Mouse (Mus musculus) brain, embryonic 14.5 days (tissue): ENCODE measurements at regions not wholly inside any gene's neighbourhood (a gene's known extent, or its start where the extent isn't known, plus 50 kb on each side); places are given as distances from the start of the nearest gene placed in this dataset.
A peak's percentile ranks its signal among the peaks of the same experiment; 100 is the strongest.

ENCODE experiments used
- DNase-seq: peaks from one replicate; pipeline ENCODE4 v3.0.0-alpha.2; 2011; ENCODE audit warnings: low read depth
- CTCF ChIP-seq: fragments of 200-500 bp; IDR thresholded peaks from 2 replicates; pipeline ENCODE4 v1.5.1; 2012; ENCODE audit warnings: inconsistent platforms, mild to moderate bottlenecking, moderate library complexity, borderline replicate concordance; ENCODE audit not compliant: insufficient read depth, insufficient read length; ENCODE audit errors: extremely low read depth
- POLR2A ChIP-seq: fragments of 200-500 bp; IDR thresholded peaks from 2 replicates; pipeline ENCODE4 v1.6.1; 2012; ENCODE audit warnings: mild to moderate bottlenecking, inconsistent platforms, borderline replicate concordance; ENCODE audit not compliant: poor library complexity, insufficient read depth, insufficient read length, severe bottlenecking; ENCODE audit errors: extremely low read depth

GRCm38 (mm10) chr17:44370966-44371465 is 182.6 kb downstream of the Clic5 start:
- TF ChIP-seq CTCF (no peak), POLR2A (no peak)
- no peak for DNase-seq

DNA sequence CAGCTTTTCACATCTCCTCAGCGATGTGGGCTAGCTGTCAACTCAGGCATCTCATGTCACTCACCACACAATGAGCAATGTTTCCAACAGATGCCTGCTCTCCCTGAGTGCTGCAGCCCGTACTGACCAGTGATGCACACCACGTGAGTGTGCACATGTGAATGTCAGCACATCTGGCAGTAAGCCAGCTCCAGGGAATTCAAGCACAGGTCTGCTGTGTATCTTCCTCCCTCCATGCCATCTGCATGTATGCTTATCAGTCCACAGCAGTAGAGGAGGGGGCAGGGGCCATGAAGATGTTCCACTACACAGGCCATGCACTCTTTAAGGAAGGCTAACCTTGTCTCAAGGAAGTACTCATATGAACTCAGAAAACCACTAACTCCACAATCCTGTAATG is 183.2 kb downstream of the Clic5 start:
- TF ChIP-seq CTCF (no peak), POLR2A (no peak)
- peak; percentile 6 for DNase-seq

DNA sequence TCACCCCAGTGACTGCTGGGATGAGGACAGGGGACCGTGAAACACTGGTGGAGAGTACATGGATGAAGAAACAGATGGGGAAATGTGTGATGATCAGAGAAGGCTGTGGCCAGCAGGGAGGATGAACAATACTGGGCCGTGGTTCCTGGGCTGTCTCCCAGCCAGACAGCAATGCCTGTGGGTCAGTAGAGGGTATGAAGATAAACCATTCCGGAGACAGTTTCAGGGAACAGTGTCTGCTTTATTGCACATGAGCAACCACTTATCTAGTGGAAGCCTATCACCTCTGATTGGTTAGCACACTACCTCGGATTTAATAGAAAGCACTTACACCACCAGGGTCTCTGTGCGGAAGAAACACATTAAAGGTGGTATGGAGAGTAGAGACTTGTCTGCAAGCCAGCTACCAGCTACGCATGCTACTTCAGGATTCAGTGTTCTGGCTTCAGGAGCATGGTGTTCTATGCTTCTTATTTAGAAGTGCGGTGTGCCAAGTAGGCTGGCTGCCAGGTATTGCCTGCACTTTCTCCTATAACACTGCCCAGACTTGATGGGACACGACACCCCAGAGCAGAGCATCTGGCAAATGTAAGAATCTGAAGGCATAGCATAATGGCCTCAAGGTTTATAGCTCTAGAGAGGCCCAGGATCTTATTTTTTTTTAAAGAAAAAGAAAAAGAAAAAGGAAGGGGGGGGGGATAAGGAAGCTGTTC is 185.5 kb downstream of the Clic5 start:
- no peak for TF ChIP-seq POLR2A
- TF ChIP-seq CTCF: no peak
- DNase-seq: peak; percentile 54

DNA sequence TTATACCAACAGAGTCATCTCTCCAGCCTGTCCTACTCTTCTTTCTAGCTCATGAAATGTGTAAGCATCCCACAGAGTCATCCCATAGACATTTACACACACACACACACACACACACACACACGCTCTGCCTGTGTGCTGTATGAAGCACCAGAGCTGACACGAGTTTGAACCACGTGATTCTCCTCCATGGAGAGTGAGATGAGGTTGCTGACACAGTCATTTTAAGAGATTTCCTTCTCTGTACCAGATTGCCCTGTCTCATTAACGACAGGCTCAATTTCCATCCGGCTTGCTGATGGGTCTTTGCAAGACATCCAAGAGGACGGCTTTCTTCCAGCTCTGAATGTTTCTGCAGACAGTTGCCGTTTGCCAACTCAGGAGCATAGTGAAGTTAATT is 190.0 kb downstream of the Clic5 start:
- no peak for TF ChIP-seq CTCF
- no peak for TF ChIP-seq POLR2A
- peak; percentile 38 for DNase-seq

DNA sequence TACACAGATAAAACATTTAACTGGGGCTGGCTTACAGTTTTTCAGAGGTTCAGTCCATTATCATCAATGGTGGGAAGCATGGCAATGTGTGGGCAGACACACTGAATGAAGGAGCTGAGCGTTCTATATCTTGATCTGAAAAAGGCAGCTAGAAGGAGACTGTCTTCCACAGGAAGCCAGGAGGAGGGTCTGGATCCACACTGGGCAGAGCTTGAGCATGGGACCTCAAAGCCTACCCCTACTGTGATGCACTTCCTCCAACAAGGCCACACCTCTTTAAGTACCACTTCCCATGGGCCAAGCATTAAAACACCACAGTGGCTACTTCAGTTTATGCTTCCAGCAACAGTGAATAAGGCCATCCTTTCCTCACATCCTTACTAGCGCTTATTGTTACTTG is 200.5 kb downstream of the Clic5 start:
- no peak for DNase-seq
- no peak for TF ChIP-seq CTCF
- TF ChIP-seq POLR2A: no peak

- DNase-seq: peak; percentile 90
- TF ChIP-seq POLR2A (no peak), CTCF (no peak)
These were observed 209.4 kb downstream of the Clic5 start for GRCm38 (mm10) chr17:44397829-44398228.

DNA sequence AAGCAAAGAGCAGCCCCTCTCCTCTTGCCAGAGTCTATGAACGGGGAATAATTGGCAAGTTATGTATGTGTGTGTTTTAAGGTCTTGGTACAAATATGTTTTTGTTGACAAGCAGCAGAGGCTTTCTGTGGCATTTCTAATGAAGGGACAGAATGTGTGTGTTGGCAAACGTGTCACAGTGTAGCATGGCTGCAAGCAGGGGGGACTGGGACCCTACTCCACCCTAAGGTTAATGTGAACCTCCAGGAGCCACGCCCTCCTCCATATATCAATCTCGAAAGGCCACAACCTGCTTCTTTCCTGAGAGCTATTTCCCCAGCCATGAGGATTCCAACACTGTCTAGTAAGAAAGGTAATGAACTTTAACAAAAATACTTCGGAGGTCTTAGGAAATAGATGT is 209.8 kb downstream of the Clic5 start:
- TF ChIP-seq POLR2A: no peak
- TF ChIP-seq CTCF: no peak
- DNase-seq: no peak

GRCm38 (mm10) chr17:44404923-44405322 is 216.5 kb downstream of the Clic5 start:
- TF ChIP-seq POLR2A: no peak
- TF ChIP-seq CTCF: no peak
- DNase-seq: no peak

DNA sequence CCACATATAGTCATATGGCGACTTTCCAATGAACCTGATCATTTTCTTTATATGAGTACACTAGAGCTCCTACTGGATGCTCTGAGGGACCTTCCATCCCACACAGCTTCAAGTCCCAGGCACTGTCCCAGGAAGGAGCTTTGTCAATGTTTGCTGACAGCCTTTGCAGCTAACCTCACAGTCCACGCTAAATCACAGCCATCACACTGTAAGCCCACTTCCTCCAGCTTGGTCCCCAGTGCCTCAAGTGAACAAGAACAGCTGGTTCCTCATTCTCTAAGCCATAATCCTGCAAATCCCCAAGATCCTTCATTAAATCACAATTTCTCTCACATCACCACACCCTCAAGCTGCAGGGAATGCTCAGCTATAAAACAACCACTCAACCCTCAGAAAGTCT is 222.6 kb downstream of the Clic5 start:
- DNase-seq: no peak
- TF ChIP-seq CTCF (no peak), POLR2A (no peak)

DNA sequence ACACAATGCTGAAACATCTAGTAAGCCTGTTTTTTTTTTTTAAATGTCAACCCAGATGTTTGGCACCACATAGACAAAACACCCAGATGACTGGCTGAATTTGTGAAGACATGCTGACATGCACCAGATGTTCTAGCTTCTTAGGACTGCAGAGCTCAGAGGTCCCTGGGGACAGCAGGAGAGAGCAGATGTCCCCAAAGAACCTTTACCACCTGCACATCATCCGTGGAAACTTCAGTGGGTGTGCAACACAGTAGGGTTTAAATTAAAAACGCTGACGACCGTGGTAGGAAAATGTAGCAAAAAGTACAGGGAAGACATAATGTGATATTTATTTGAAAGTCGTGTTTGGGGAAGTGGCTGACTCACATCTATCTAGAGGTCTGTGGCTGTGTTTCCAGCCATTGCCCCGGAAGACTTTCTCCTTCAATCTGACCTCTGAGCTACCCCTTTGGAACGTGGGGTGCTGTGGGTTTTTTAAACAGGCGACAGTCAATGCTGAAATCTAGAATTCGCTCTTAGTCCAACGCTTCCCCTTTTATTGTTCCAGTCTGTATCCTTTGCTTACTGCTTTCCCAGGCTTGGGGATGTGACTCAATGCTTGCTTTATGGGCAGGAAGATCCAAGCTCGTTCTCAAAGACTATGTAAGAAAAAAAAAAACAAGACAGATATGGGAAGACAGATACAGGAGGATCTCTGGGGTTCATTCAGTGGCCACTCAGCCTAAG is 230.5 kb downstream of the Clic5 start:
- TF ChIP-seq POLR2A: no peak
- no peak for TF ChIP-seq CTCF
- no peak for DNase-seq

- DNase-seq: no peak
- TF ChIP-seq CTCF: no peak
- TF ChIP-seq POLR2A: no peak
These were observed 231.0 kb downstream of the Clic5 start for GRCm38 (mm10) chr17:44419405-44419729.

DNA sequence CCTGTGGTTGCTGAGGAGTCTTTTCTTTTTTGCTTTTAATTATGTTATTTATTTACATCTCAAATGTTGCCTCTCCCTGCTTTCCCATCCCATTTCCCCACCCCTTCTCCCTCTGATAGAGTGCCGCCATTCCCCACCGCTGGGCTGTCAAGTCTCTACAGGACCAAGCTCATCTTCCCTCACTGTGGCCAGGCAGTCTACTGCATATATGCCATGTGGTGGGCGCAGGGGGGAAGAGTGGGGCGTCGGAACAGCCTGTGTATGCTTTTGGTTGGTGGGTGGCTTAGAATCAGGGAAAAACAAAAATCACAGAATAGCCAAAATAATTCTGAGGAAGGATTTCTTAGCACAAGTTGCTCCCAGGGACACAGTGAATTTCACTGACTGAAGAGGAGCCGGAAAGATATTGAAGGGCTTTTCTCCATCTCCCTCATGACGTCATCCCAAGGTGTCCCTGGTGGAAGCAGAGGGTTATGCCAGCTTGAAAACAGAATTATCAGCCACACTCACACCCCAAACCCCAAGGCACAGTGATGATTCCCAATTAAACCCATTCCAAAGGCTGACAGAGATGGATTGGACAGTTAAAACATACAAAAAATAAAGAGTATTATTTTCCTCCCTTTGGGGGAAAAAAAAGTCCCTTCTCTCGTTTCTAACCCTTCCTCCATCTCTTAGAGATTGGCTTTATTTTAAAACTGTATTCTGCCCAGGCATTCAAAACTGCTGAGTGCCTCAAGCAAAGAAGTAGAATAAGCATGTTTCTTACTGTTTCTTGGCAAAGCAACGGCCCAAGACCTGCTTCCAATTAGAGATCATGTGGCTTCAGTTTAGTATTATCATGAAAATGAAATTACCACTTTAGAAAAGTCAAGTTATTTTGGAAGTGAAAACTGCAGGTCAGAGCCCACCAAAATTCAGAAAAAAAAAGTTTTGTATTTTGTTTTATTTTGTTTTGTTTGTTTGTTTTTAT is 232.0 kb downstream of the Clic5 start:
- DNase-seq: no peak
- TF ChIP-seq CTCF: no peak
- TF ChIP-seq POLR2A: no peak
